Mouse (Mus musculus): Measurements from ENCODE around the gene Xiap.

DNA sequence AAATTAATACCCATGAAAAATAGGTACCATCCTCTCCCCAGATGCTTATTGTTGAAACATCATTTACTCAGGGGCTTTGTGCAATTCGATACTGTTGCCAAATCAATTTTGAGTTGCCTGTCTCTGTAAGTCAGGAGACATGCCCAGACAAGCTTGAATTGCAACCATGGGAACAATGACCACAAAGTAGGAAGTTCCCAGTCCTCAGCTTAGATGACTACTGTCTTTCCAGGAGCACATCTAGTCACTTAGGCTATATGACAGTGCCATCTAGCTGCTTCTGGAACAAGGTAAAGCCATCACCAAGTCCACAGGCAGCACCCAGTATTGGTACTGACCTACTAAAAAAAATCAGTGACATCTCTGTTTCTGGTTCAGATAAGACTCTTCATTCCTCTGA lies 41.4 kb upstream of the Xiap start:
- no peak for TF ChIP-seq TCF12 (IDR thresholded peaks at IDR 0.05; ENCODE audit: insufficient read depth, poor library complexity, severe bottlenecking)
- TF ChIP-seq POLR2A (IDR thresholded peaks at IDR 0.05; ENCODE audit: insufficient read length, low read depth), result no peak
- no peak for TF ChIP-seq USF1 (IDR thresholded peaks at IDR 0.05; ENCODE audit: low read depth)
- TF ChIP-seq CEBPB (IDR thresholded peaks at IDR 0.05; ENCODE audit: insufficient read depth, poor library complexity, severe bottlenecking), result no peak
- no peak for TF ChIP-seq MYOD1 (IDR thresholded peaks at IDR 0.05; ENCODE audit: control insufficient read depth in 1 of 3, insufficient read length in 2 of 3, low read depth in 2 of 3)
